Mouse (Mus musculus) forebrain, embryonic 10.5 days (tissue): ENCODE results near the gene Slc45a3. TPM values are rescaled to one million over a fixed set of nuclear protein-coding genes. Genes with fewer than 3 reads are reported as not detected.

Experiments used
- DNase-seq: peaks from one replicate; pipeline ENCODE4 v3.0.0-alpha.2; 2017; ENCODE audit warnings: low spot score; ENCODE audit errors: extremely low spot score
- H3K27ac ChIP-seq: fragments of 300-500 bp; sonication (generic); 2 replicates; pipeline ENCODE4 v1.5.1; 2016; ENCODE audit warnings: mild to moderate bottlenecking
- H3K27me3 ChIP-seq: fragments of 300-500 bp; sonication (generic); 2 replicates; pipeline ENCODE4 v1.6.1; 2016; ENCODE audit warnings: mild to moderate bottlenecking; ENCODE audit not compliant: poor library complexity, severe bottlenecking
- H3K36me3 ChIP-seq: fragments of 300-500 bp; sonication (generic); replicated peaks from 2 replicates; pipeline ENCODE4 v1.6.1; 2016; ENCODE audit warnings: mild to moderate bottlenecking, moderate library complexity
- H3K4me1 ChIP-seq: fragments of 300-500 bp; sonication (generic); 2 replicates; pipeline ENCODE4 v1.6.1; 2016
- H3K4me3 ChIP-seq: fragments of 300-500 bp; sonication (generic); 2 replicates; pipeline ENCODE4 v1.5.1; 2016; ENCODE audit warnings: mild to moderate bottlenecking, moderate library complexity
- H3K9me3 ChIP-seq: fragments of 300-500 bp; sonication (generic); 2 replicates; pipeline ENCODE4 v1.6.1; 2016; ENCODE audit warnings: mild to moderate bottlenecking, moderate library complexity
- WGBS: fragments of 180-500 bp; shearing (Covaris S2); methylation state at CpG from one replicate; pipeline ENCODE4 v1.1.7; 2016; 5-methylcytosine and 5-hydroxymethylcytosine counted together
- polyA plus RNA-seq: library from polyadenylated mRNA; unstranded; fragments of >200 nt; fragmentation: Nextera tagmentation; extraction: Ambion mirVana; gene quantifications from 2 replicates; pipeline ENCODE4 v1.2.1, GENCODE M21; 2016

Gene Slc45a3
- polyA plus RNA-seq, 1 experiment from 2014 or later: 9.0 TPM

- no peaks in the 10 kb centered on the region for H3K27me3 ChIP-seq
- no peak for DNase-seq
- H3K9me3 ChIP-seq: no peaks in the 10 kb centered on the region
- no peak overlapping the region for H3K27ac ChIP-seq
- peaks cover 11% of the 10 kb centered on the region; the same call in 1 of the 2 replicates for H3K36me3 ChIP-seq
- WGBS: 76% methylated on average over 15 of the region's 15 CpGs
- H3K4me3 ChIP-seq: no peak overlapping the region
- no peaks in the 10 kb centered on the region for H3K4me1 ChIP-seq
Observed at GRCm38 (mm10) chr1:131987432-131987831, 24.7 kb downstream of the Slc45a3 start.

GRCm38 (mm10) chr1:131989476-131989875, 26.7 kb downstream of the Slc45a3 start:
- Histone ChIP-seq H3K36me3 (0 out of 2 replicates have a peak, but pooled peaks cover 2% of the 10 kb centered on the region), H3K9me3 (no peaks in the 10 kb centered on the region), H3K4me3 (no peak overlapping the region), H3K27ac (no peak overlapping the region), H3K4me1 (no peaks in the 10 kb centered on the region), H3K27me3 (no peaks in the 10 kb centered on the region)
- DNase-seq: no peak
- 76% methylated on average over 4 of the region's 4 CpGs for WGBS

- Histone ChIP-seq H3K27me3 (no peaks in the 10 kb centered on the region), H3K36me3 (no peaks in the 10 kb centered on the region), H3K4me1 (no peaks in the 10 kb centered on the region), H3K9me3 (no peaks in the 10 kb centered on the region), H3K4me3 (no peak overlapping the region), H3K27ac (no peak overlapping the region)
- WGBS: 87% methylated on average over 9 of the region's 9 CpGs
- no peak for DNase-seq
Observed at GRCm38 (mm10) chr1:131990083-131990760, 27.5 kb downstream of the Slc45a3 start.

GRCm38 (mm10) chr1:131992561-131993001, 29.8 kb downstream of the Slc45a3 start:
- no peaks in the 10 kb centered on the region for H3K4me1 ChIP-seq
- WGBS: 88% methylated on average over 7 of the region's 7 CpGs
- H3K4me3 ChIP-seq: no peak overlapping the region
- no peak for DNase-seq
- no peaks in the 10 kb centered on the region for H3K27me3 ChIP-seq
- no peaks in the 10 kb centered on the region for H3K36me3 ChIP-seq
- H3K9me3 ChIP-seq: no peaks in the 10 kb centered on the region
- no peak overlapping the region for H3K27ac ChIP-seq

GRCm38 (mm10) chr1:131993169-131994040, 30.6 kb downstream of the Slc45a3 start:
- no peaks in the 10 kb centered on the region for H3K36me3 ChIP-seq
- no peaks in the 10 kb centered on the region for H3K27me3 ChIP-seq
- H3K27ac ChIP-seq: no peak overlapping the region
- no peak overlapping the region for H3K4me3 ChIP-seq
- WGBS: 88% methylated on average over 12 of the region's 12 CpGs
- DNase-seq: no peak
- no peaks in the 10 kb centered on the region for H3K4me1 ChIP-seq
- H3K9me3 ChIP-seq: no peaks in the 10 kb centered on the region

- Histone ChIP-seq H3K4me3 (no peak overlapping the region), H3K9me3 (no peaks in the 10 kb centered on the region), H3K4me1 (no peaks in the 10 kb centered on the region), H3K27ac (no peak overlapping the region), H3K36me3 (no peaks in the 10 kb centered on the region), H3K27me3 (no peaks in the 10 kb centered on the region)
- DNase-seq: peak; percentile 62
- WGBS: 39% methylated on average over 4 of the region's 4 CpGs
Observed at GRCm38 (mm10) chr1:131995062-131995461, 32.3 kb downstream of the Slc45a3 start.

- H3K4me1 ChIP-seq: no peaks in the 10 kb centered on the region
- H3K9me3 ChIP-seq: no peaks in the 10 kb centered on the region
- no peak overlapping the region for H3K27ac ChIP-seq
- DNase-seq: no peak
- no peaks in the 10 kb centered on the region for H3K27me3 ChIP-seq
- no peak overlapping the region for H3K4me3 ChIP-seq
- no peaks in the 10 kb centered on the region for H3K36me3 ChIP-seq
Observed at GRCm38 (mm10) chr1:132000506-132000905, 37.7 kb downstream of the Slc45a3 start.

GRCm38 (mm10) chr1:132001880-132002330, 39.1 kb downstream of the Slc45a3 start:
- Histone ChIP-seq H3K27ac (no peak overlapping the region), H3K4me3 (no peak overlapping the region), H3K36me3 (no peaks in the 10 kb centered on the region), H3K4me1 (peaks cover 5% of the 10 kb centered on the region), H3K27me3 (no peaks in the 10 kb centered on the region), H3K9me3 (no peaks in the 10 kb centered on the region)
- 87% methylated on average over 4 of the region's 4 CpGs for WGBS
- no peak for DNase-seq

GRCm38 (mm10) chr1:132003111-132003510, 40.3 kb downstream of the Slc45a3 start:
- Histone ChIP-seq H3K9me3 (no peaks in the 10 kb centered on the region), H3K36me3 (no peaks in the 10 kb centered on the region), H3K27ac (no peak overlapping the region), H3K27me3 (no peaks in the 10 kb centered on the region), H3K4me1 (peaks cover 6% of the 10 kb centered on the region), H3K4me3 (no peak overlapping the region)
- WGBS: 68% methylated on average over 2 of the region's 2 CpGs
- no peak for DNase-seq

GRCm38 (mm10) chr1:132003817-132004216, 41.0 kb downstream of the Slc45a3 start:
- no peaks in the 10 kb centered on the region for H3K9me3 ChIP-seq
- H3K36me3 ChIP-seq: no peaks in the 10 kb centered on the region
- DNase-seq: no peak
- no peak overlapping the region for H3K4me3 ChIP-seq
- peaks cover 11% of the 10 kb centered on the region for H3K4me1 ChIP-seq
- 71% methylated on average over 1 of the region's 1 CpGs for WGBS
- H3K27me3 ChIP-seq: no peaks in the 10 kb centered on the region
- H3K27ac ChIP-seq: no peak overlapping the region

- Histone ChIP-seq H3K9me3 (no peaks in the 10 kb centered on the region), H3K27me3 (no peaks in the 10 kb centered on the region), H3K27ac (no peak overlapping the region), H3K4me1 (peaks cover 20% of the 10 kb centered on the region), H3K36me3 (no peaks in the 10 kb centered on the region), H3K4me3 (no peak overlapping the region)
- DNase-seq: no peak
- 85% methylated on average over 6 of the region's 6 CpGs for WGBS
Observed at GRCm38 (mm10) chr1:132004574-132005180, 41.9 kb downstream of the Slc45a3 start.

GRCm38 (mm10) chr1:132005466-132005865, 42.7 kb downstream of the Slc45a3 start:
- DNase-seq: no peak

GRCm38 (mm10) chr1:132006046-132006445, 43.3 kb downstream of the Slc45a3 start:
- H3K27ac ChIP-seq: no peak overlapping the region
- 88% methylated on average over 3 of the region's 3 CpGs for WGBS
- peaks cover 26% of the 10 kb centered on the region for H3K4me1 ChIP-seq
- H3K36me3 ChIP-seq: no peaks in the 10 kb centered on the region
- H3K4me3 ChIP-seq: no peak overlapping the region
- H3K9me3 ChIP-seq: no peaks in the 10 kb centered on the region
- no peaks in the 10 kb centered on the region for H3K27me3 ChIP-seq
- DNase-seq: no peak

More at GRCm38 (mm10) chr1:132005466-132005865, 42.7 kb downstream of the Slc45a3 start:
- peaks cover 26% of the 10 kb centered on the region for H3K4me1 ChIP-seq
- H3K4me3 ChIP-seq: no peak overlapping the region
- WGBS: 90% methylated on average over 1 of the region's 1 CpGs
- no peaks in the 10 kb centered on the region for H3K9me3 ChIP-seq
- H3K36me3 ChIP-seq: no peaks in the 10 kb centered on the region
- H3K27me3 ChIP-seq: no peaks in the 10 kb centered on the region
- H3K27ac ChIP-seq: no peak overlapping the region
